Mouse (Mus musculus): ENCODE data around the gene Foxj2. TPM values are rescaled to one million over a fixed set of nuclear protein-coding genes. Genes with fewer than 3 reads are reported as not detected.
A peak's percentile ranks its signal among the peaks of the same experiment; 100 is the strongest.

Gene Foxj2
- polyA plus RNA-seq, 1 experiment from 2014 or later, result 4.8 TPM

- H3K4me3 ChIP-seq, result peak overlapping the region; percentile 95; the same call in 1 of the 2 replicates
- H3K27me3 ChIP-seq (ENCODE audit: insufficient read depth, poor library complexity, severe bottlenecking), result no peaks in the 10 kb centered on the region
- no peaks in the 10 kb centered on the region for H3K9me3 ChIP-seq
- H3K4me1 ChIP-seq, result peaks cover 60% of the 10 kb centered on the region
- peaks cover 5% of the 10 kb centered on the region; the same call in 1 of the 2 replicates for H3K36me3 ChIP-seq
- no peak overlapping the region for H3K27ac ChIP-seq
- 65% methylated on average over 9 of the region's 9 CpGs for WGBS
- no peak for DNase-seq (ENCODE audit: low spot score)
These were observed 2.1 kb downstream of the Foxj2 start for GRCm38 (mm10) chr6:122821822-122822221.

GRCm38 (mm10) chr6:122824086-122824485 lies 4.4 kb downstream of the Foxj2 start:
- H3K9me3 ChIP-seq, result no peaks in the 10 kb centered on the region
- 57% methylated on average over 10 of the region's 10 CpGs for WGBS
- H3K27me3 ChIP-seq (ENCODE audit: insufficient read depth, poor library complexity, severe bottlenecking), result no peaks in the 10 kb centered on the region
- H3K4me3 ChIP-seq, result no peak overlapping the region
- peak overlapping the region; percentile 73 for H3K27ac ChIP-seq
- H3K36me3 ChIP-seq, result peaks cover 8% of the 10 kb centered on the region; the same call in 1 of the 2 replicates
- no peak for DNase-seq (ENCODE audit: low spot score)
- peaks cover 63% of the 10 kb centered on the region for H3K4me1 ChIP-seq

- H3K4me3 ChIP-seq, result peak overlapping the region; percentile 66; the same call in 1 of the 2 replicates
- peaks cover 14% of the 10 kb centered on the region; the same call in 1 of the 2 replicates for H3K36me3 ChIP-seq
- H3K27me3 ChIP-seq (ENCODE audit: insufficient read depth, poor library complexity, severe bottlenecking), result no peaks in the 10 kb centered on the region
- peaks cover 59% of the 10 kb centered on the region for H3K4me1 ChIP-seq
- no peaks in the 10 kb centered on the region for H3K9me3 ChIP-seq
- peak overlapping the region; percentile 90; the same call in 1 of the 2 replicates for H3K27ac ChIP-seq
- 85% methylated on average over 9 of the region's 9 CpGs for WGBS
- no peak for DNase-seq (ENCODE audit: low spot score)
These were observed 5.5 kb downstream of the Foxj2 start for GRCm38 (mm10) chr6:122825166-122825565.

- H3K27me3 ChIP-seq (ENCODE audit: insufficient read depth, poor library complexity, severe bottlenecking), result no peaks in the 10 kb centered on the region
- H3K9me3 ChIP-seq, result no peaks in the 10 kb centered on the region
- H3K27ac ChIP-seq, result peak overlapping the region; percentile 90
- WGBS, result 2% methylated on average over 29 of the region's 29 CpGs
- peak; percentile 96 for DNase-seq (ENCODE audit: low spot score)
- peaks cover 50% of the 10 kb centered on the region for H3K4me1 ChIP-seq
- H3K36me3 ChIP-seq, result peaks cover 15% of the 10 kb centered on the region; the same call in 1 of the 2 replicates
- peak overlapping the region; percentile 66 for H3K4me3 ChIP-seq
These were observed 6.4 kb downstream of the Foxj2 start for GRCm38 (mm10) chr6:122825923-122826742.

GRCm38 (mm10) chr6:122828086-122828485 lies 8.4 kb downstream of the Foxj2 start:
- no peak for DNase-seq (ENCODE audit: low spot score)
- Histone ChIP-seq H3K9me3 (no peaks in the 10 kb centered on the region), H3K36me3 (peaks cover 27% of the 10 kb centered on the region), H3K27ac (no peak overlapping the region), H3K4me3 (no peak overlapping the region), H3K4me1 (peaks cover 36% of the 10 kb centered on the region), H3K27me3 (ENCODE audit: insufficient read depth, poor library complexity, severe bottlenecking) (no peaks in the 10 kb centered on the region)
- 48% methylated on average over 13 of the region's 13 CpGs for WGBS

GRCm38 (mm10) chr6:122832880-122833279 lies 13.2 kb downstream of the Foxj2 start:
- Histone ChIP-seq H3K27ac (no peak overlapping the region), H3K27me3 (ENCODE audit: insufficient read depth, poor library complexity, severe bottlenecking) (no peaks in the 10 kb centered on the region), H3K36me3 (peaks cover 65% of the 10 kb centered on the region), H3K4me3 (no peak overlapping the region), H3K9me3 (no peaks in the 10 kb centered on the region), H3K4me1 (no peaks in the 10 kb centered on the region)
- DNase-seq (ENCODE audit: low spot score), result no peak
- 80% methylated on average over 7 of the region's 7 CpGs for WGBS

- Histone ChIP-seq H3K4me3 (no peak overlapping the region), H3K36me3 (peaks cover 74% of the 10 kb centered on the region), H3K4me1 (no peaks in the 10 kb centered on the region), H3K27me3 (ENCODE audit: insufficient read depth, poor library complexity, severe bottlenecking) (no peaks in the 10 kb centered on the region), H3K9me3 (no peaks in the 10 kb centered on the region), H3K27ac (no peak overlapping the region)
- DNase-seq (ENCODE audit: low spot score), result peak; percentile 71
- 62% methylated on average over 4 of the region's 4 CpGs for WGBS
These were observed 14.7 kb downstream of the Foxj2 start for GRCm38 (mm10) chr6:122834365-122834764.

GRCm38 (mm10) chr6:122836974-122837373 lies 17.3 kb downstream of the Foxj2 start:
- WGBS, result 90% methylated on average over 3 of the region's 3 CpGs
- DNase-seq (ENCODE audit: low spot score), result peak; percentile 5
- H3K4me3 ChIP-seq, result no peak overlapping the region
- H3K9me3 ChIP-seq, result no peaks in the 10 kb centered on the region
- H3K4me1 ChIP-seq, result no peaks in the 10 kb centered on the region
- no peak overlapping the region for H3K27ac ChIP-seq
- H3K36me3 ChIP-seq, result peaks cover 90% of the 10 kb centered on the region
- H3K27me3 ChIP-seq (ENCODE audit: insufficient read depth, poor library complexity, severe bottlenecking), result no peaks in the 10 kb centered on the region

GRCm38 (mm10) chr6:122837539-122837938 lies 17.8 kb downstream of the Foxj2 start:
- Histone ChIP-seq H3K27ac (no peak overlapping the region), H3K4me3 (no peak overlapping the region), H3K27me3 (ENCODE audit: insufficient read depth, poor library complexity, severe bottlenecking) (no peaks in the 10 kb centered on the region), H3K36me3 (peaks cover 90% of the 10 kb centered on the region), H3K9me3 (no peaks in the 10 kb centered on the region), H3K4me1 (no peaks in the 10 kb centered on the region)
- whole genome bisulfite sequencing, result 87% methylated on average over 5 of the region's 5 CpGs
- peak; percentile 36 for DNase-seq (ENCODE audit: low spot score)

GRCm38 (mm10) chr6:122843759-122844158 lies 24.0 kb downstream of the Foxj2 start:
- WGBS, result 86% methylated on average over 6 of the region's 6 CpGs
- Histone ChIP-seq H3K4me3 (no peak overlapping the region), H3K4me1 (no peaks in the 10 kb centered on the region), H3K9me3 (no peaks in the 10 kb centered on the region), H3K27ac (no peak overlapping the region), H3K27me3 (ENCODE audit: insufficient read depth, poor library complexity, severe bottlenecking) (no peaks in the 10 kb centered on the region), H3K36me3 (peaks cover 69% of the 10 kb centered on the region)
- DNase-seq (ENCODE audit: low spot score), result no peak

- Histone ChIP-seq H3K4me3 (no peak overlapping the region), H3K9me3 (no peaks in the 10 kb centered on the region), H3K27me3 (ENCODE audit: insufficient read depth, poor library complexity, severe bottlenecking) (no peaks in the 10 kb centered on the region), H3K36me3 (no peaks in the 10 kb centered on the region), H3K4me1 (peaks cover 10% of the 10 kb centered on the region; the same call in 1 of the 2 replicates), H3K27ac (no peak overlapping the region)
- 55% methylated on average over 2 of the region's 2 CpGs for WGBS
- DNase-seq (ENCODE audit: low spot score), result no peak
These were observed 33.0 kb downstream of the Foxj2 start for GRCm38 (mm10) chr6:122852696-122853095.

- 82% methylated on average over 12 of the region's 12 CpGs for WGBS
- H3K9me3 ChIP-seq, result no peaks in the 10 kb centered on the region
- H3K27ac ChIP-seq, result no peak overlapping the region
- H3K27me3 ChIP-seq (ENCODE audit: insufficient read depth, poor library complexity, severe bottlenecking), result no peaks in the 10 kb centered on the region
- DNase-seq (ENCODE audit: low spot score), result no peak
- no peak overlapping the region for H3K4me3 ChIP-seq
- H3K4me1 ChIP-seq, result peaks cover 10% of the 10 kb centered on the region; the same call in 1 of the 2 replicates
- no peaks in the 10 kb centered on the region for H3K36me3 ChIP-seq
These were observed 34.8 kb downstream of the Foxj2 start for GRCm38 (mm10) chr6:122854552-122854951.

GRCm38 (mm10) chr6:122855955-122856354 lies 36.2 kb downstream of the Foxj2 start, which contains the start of gene C3ar1:
Gene C3ar1 (minus strand): TSS chr6:122856161.
- no peaks in the 10 kb centered on the region for H3K36me3 ChIP-seq
- WGBS, result 20% methylated on average over 7 of the region's 7 CpGs
- H3K27ac ChIP-seq, result no peak within 1 kb of the TSS
- no peaks in the 10 kb centered on the region for H3K27me3 ChIP-seq (ENCODE audit: insufficient read depth, poor library complexity, severe bottlenecking)
- no peak within 1 kb of the TSS for H3K4me3 ChIP-seq
- no peaks in the 10 kb centered on the region for H3K9me3 ChIP-seq
- no peak for DNase-seq (ENCODE audit: low spot score)
- H3K4me1 ChIP-seq, result peaks cover 10% of the 10 kb centered on the region; the same call in 1 of the 2 replicates

Measured in heart, embryonic 10.5 days (tissue).